Mouse (Mus musculus): ENCODE measurements around the gene Asgr1.

DNA sequence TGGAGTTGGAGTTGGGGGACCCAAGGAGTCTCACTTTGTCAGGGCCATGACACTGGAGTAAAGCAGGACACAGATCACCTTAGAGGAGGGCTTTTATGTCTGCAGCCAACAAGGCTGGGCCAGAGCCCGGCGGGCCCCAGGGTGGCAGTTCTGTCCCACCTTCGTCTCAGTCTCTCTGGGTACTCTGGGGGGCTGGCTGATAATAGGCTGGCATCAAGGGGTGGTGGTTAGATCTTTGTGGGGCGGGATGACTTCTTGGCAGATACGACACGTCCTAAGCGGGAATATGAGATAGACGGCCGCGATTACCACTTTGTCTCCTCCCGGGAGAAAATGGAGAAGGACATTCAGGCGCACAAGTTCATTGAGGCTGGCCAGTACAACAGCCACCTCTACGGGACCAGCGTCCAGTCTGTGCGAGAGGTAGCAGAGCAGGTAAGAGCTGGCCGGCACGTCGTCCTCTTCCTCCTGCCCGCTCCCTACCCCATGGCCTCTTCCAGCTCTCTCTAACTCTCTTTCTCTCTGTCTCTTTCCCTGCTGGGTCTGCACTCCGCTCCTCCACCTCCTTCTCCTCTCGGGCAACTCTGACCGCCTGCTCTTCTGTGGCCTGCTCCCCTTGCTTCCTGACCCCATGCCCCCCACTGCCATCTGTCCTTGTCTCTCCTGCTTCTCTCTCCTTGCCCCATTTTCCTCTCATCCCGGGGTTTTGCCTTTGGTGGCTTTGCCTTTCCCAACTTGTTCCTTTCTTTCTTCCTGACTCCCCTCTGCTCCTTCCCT, 11.4 kb upstream of the Asgr1 start:
- TF ChIP-seq POLR2A (IDR thresholded peaks at IDR 0.05; ENCODE audit: extremely low read depth, insufficient read depth, low read length) (no peak), CTCF (IDR thresholded peaks at IDR 0.05; ENCODE audit: extremely low read depth, insufficient read depth, low read length) (no peak)

All from cortical plate, adult 2 months (tissue).